Mouse (Mus musculus) embryo, embryonic 11 days (tissue): ENCODE results near the gene Slc5a5.

Experiments
- DNase-seq: peaks from one replicate; pipeline ENCODE4 v3.0.0-alpha.2; 2015

Gene Slc5a5

DNA sequence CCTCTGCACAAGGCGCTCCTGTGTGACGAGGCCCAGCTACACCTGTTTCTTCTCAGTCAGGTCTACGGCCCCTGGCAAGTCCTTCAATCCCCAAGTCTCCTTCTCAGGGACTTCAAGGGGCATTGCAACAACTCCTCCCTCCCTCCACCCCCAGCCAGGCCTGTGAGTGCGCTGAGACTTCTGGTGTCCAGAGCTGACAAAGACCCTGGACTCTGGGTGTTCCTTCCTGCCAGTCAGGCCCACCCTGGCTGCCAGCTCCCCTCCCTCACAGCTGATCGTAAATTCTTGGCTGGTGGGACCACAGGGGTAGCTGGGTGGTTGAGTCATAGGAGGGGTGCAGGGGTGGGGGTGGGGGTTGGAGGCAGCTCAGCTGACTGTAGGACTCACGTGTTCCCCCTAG, 40.7 kb downstream of the Slc5a5 start:
- DNase-seq = no peak

DNA sequence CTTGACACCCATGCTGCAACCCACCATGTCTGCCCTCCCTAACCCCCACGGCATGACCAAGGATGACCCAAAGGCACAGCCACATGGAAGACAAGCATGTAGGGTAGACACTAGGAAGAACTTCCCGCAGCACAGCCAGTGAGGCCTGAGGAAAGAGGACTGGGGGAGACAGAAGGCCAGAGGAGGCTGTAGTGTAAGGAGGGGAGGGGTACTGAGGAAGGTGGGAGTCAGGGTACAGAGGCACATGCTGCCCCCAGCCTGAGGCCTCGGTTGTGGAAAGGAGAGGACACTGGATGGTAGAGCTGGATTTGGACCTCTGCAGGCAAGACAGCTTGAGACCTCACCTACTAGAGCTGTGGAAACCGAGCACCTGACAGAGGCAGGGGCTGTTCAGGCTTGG, 41.6 kb downstream of the Slc5a5 start:
- DNase-seq = no peak

GRCm38 (mm10) chr8:70850132-70850845, 42.3 kb downstream of the Slc5a5 start:
- DNase-seq = no peak

GRCm38 (mm10) chr8:70849333-70849990, 43.1 kb downstream of the Slc5a5 start:
- DNase-seq = no peak

GRCm38 (mm10) chr8:70846371-70847154, 46.0 kb downstream of the Slc5a5 start:
- DNase-seq = no peak

DNA sequence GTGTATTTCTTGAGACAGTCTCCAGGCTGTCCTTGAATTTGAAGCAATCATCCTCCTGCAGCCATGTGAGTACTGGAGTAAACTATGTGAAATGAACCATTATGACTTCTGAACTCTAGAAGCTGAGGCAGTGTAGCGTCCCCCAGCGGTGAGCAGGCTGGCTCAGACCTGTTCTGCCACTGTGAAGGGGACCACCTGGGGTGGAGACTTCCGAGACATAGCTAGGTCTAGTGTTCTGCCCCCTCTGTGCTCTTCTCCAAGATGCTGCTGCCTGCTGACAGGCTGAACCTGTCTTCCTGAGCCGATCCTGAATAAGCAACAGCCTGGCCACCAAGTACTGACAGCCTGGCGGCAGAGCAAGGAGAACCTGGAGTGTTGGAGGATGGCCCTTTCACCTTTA, 47.4 kb downstream of the Slc5a5 start:
- DNase-seq = no peak

DNA sequence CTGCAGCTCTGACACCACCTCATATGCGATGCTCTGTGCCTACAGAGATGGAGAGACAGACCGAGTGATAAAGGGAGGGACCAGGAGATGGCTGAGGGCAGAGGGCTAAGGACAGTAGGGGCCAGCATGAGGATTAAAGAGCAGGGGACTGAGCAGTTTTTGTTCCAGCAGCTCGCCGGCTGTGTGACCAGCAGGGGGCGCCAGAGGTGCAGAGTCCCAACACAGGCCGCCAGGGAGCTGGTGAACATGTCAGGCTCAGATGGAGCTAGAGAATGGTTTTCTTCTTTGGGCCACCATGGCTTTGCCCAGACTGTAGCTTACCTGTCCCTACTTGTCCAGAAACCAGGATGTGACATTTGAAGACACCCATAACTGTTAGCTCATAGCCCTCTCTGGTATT, 48.0 kb downstream of the Slc5a5 start:
- DNase-seq = peak; percentile 90

GRCm38 (mm10) chr8:70843941-70844340, 48.6 kb downstream of the Slc5a5 start:
- DNase-seq = no peak

DNA sequence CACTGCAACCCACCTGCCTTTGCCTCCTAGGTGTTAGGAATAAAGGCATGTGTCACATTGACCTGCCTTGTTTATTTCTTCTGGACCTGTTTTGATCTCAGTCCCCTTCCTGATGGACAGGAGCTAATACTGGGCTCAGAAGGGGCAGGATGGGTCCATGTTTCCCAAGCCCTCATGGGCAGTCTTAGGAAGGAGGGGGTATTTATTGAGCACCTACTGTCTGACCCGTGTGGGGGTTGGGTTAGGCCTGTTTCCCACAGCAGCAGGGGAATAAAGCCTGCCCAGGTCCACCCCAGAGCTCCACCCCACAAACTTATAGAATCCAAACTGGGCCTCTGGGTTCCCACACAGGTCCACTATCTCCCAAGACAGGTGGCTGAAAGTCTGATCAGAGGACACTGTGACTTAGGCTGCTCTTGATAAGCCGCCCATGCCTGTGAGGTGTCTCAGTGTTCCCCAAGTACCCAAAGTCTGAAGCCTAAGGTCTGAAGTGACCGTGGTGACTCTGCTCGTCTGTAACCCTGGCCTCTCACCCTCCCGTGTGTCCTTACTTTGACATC, 49.3 kb downstream of the Slc5a5 start:
- DNase-seq = no peak

- DNase-seq = no peak
Measured at GRCm38 (mm10) chr8:70842484-70842883, 50.1 kb downstream of the Slc5a5 start.

DNA sequence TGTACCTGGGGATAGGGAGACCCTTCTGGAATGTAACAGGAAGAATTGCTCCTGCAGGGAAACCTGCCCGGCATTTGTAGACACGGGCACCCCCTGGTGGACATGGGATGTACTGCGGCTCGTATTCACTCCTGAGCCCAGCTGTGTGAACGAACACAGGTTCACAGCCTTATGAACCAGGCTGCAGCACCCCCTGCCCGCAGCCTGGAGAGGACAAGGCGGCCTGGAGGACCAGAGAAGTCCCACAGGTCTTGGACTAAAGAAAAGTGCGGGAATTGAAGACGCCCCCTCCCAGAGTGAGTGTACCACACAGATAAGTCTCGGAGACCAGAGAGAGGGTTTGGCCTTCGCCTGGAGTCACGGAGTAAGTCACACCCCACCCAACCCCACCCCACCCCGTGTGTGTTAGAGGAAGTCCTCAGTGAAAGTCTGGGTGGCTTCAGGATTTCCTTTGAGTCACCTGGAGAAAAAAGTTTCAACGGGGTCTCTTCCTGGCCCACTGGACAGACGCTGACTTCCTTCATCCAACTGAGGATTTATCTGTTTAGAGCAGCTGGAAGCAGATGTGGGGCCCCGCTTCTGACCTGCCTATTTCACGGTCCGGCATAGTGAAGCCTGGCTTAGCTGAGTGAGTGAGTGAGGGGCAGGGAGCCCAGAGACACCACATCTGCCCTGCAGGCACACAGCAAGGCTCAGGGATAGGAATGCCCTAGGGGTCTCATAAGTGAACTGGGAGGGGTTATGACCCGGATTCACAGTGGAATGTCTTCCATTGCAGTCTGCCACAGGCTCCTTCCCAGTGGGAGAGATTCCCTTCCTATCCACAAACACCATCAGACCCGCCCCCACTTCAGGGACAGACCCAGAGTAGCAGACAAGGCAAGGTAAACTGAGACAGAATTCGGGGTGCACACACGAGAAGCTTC, 51.1 kb downstream of the Slc5a5 start:
- DNase-seq = peak; percentile 89

DNA sequence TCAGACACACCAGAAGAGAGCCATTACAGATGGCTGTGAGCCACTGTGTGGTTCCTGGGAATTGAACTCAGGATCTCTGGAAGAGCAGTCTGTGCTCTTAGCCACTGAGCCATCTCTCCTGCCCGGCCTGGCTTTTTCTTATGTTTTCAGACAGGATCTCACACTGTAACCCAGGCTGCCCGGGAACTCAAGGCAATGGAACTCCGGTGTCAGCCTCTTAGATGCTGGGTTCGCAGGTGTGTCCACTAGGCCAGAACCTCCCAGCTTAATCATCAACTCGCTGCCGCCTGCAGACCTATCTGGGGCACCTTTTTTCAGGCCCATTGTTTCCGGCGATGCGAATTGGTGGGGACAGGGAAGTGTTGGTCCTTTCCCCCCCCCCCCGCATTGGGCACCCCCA, 52.0 kb downstream of the Slc5a5 start:
- no peak for DNase-seq

DNA sequence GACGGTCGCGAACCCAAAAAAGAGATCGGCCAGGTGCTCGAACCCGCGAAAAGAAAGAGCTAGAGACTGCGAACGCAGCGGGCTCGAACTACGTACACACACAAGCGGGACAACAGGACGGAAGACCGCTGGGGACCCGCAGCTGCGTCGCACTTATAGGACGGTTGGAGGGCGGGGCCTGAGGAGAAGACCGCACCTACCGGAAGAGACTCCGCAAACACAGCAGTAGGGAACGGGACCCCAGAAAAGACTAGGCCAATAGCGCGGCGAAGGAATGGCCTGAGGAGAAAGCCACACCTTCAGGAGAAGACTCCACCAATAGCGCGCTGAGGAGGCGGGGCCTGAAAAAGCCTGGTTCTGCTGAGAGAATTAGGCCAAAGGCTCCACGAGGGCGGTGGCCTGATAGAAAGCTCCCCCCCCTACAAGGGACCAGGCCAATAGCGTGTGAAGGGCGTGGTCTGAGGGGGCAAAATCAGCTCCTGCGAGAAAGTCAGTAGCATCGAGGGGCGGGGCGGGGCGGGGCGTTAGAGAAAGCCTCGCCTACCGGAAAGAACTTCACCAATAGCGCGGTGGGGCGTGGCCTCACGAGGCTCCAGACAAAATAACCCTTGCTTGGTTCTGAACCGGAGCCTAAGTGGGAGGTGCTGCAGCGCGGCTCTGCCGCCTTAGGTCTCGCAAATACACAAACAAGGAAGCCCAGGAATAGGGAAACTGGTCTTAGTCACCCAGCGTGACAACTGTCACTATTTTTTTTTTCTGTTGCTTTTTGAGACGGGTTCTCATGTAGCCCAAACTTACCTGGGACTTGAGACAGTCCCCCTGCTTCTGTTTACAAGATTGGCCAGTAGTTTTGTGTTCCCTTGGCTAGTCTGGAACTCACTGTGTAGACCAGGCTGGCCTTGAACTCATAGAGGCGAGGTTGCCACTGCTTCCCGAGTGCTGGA, 52.9 kb downstream of the Slc5a5 start, which contains the start of gene Arrdc2:
Gene Arrdc2 (minus strand): TSS at position 313 of the 944 bp plus-strand sequence.
- DNase-seq = peak; percentile 100

GRCm38 (mm10) chr8:70838654-70839407, 53.7 kb downstream of the Slc5a5 start:
- DNase-seq = peak; percentile 65

GRCm38 (mm10) chr8:70836666-70837065, 55.9 kb downstream of the Slc5a5 start:
- DNase-seq = no peak

- DNase-seq = no peak
Measured at GRCm38 (mm10) chr8:70834071-70834470, 58.5 kb downstream of the Slc5a5 start.

DNA sequence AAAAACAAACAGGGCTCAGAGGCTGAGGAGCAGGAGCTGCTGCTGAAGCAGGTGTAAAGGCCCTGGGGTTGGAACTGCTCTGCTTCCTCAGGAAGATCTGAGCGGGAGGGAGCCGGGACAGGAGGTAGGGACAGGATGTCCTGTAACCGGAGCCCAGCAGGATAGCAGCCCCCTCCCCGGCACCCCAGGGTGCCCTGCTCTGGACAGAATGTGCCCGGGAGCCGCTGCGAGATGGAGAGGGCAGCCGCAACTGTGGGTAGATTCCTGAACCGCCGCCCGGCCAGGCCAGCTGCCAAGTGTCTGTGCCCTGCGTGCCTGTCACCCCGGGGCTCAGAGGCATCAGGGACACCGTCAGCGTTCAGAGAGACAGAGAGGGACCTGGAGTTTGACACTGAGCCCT, 59.0 kb downstream of the Slc5a5 start:
- DNase-seq = no peak

DNA sequence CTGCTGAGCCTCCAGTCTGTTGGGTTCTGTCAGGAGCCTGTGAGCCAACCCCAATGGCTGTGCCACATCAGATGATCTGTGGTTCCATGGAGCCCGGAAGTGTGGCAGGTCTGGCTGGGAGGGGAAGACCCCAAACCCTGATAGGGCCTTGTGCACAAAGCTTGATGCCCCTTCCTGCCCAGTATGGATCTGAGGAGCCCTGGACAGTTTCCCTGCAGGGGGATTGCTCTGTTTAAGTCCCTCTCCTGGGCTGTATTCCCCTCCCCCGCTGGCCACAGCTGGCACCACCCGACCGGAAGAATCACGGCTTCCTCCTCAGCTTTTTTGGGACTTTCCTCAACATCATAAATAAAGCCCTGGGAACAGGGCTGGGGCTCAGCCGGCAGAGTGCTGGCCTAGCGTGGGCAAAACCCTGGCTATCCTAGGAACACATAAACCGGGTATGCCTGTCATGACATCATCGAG, 59.5 kb downstream of the Slc5a5 start:
- no peak for DNase-seq
